Mouse (Mus musculus): ENCODE measurements around the gene Rptor.

DNA sequence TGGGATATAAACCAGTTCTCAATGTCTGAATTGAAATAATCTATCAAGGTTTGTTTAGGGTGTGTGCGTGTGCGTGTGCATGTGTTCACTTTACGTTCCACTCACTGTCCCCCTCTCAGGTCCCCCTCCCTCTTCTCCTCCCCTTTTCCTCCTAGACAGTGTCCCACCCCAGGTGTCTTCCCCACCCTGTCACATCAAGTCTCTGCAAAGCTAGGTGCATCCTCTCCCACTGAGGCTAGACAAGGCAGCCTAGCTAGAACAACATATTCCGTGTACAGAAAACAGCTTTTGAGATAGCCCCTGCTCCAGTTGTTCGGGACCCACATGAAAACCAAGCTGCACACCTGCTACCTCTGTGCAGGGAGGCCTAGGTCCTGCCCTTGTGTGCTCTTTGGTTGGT lies 245.5 kb downstream of the Rptor start:
- no peak for TF ChIP-seq CTCF (IDR thresholded peaks at IDR 0.05; ENCODE audit: low read depth)
- no peak for TF ChIP-seq EP300 (IDR thresholded peaks at IDR 0.05; ENCODE audit: low read depth)

Data from liver, postnatal 0 days (tissue).